Mouse (Mus musculus): ENCODE measurements around the gene Zscan22. TPM values are rescaled to one million over a fixed set of nuclear protein-coding genes. Genes with fewer than 3 reads are reported as not detected.
"Not testable (repeated sequence)": the region's sequence is repeated elsewhere in the genome, so short reads cannot be mapped to it uniquely, and the experiment has no call there.

Gene Zscan22
- 8.4 and 8.5 TPM in 2 replicates for polyA plus RNA-seq (2012; rRNA removed)

GRCm38 (mm10) chr7:12897655-12898410, at the start of gene Zscan22:
TSS of gene Zscan22 (plus strand) at chr7:12897815.
- peak; percentile 91 for DNase-seq
- H3K4me3 ChIP-seq (replicated peaks; ENCODE audit: extremely low read depth, low read depth, low read length): peak within 1 kb of the TSS; percentile 87
- WGBS: 4% methylated on average over 36 of the region's 36 CpGs
- no peak for TF ChIP-seq CTCF (IDR thresholded peaks at IDR 0.05; ENCODE audit: insufficient read depth, low read length)
- peak; percentile 67; the same call in 1 of the 2 replicates for TF ChIP-seq POLR2A (IDR thresholded peaks at IDR 0.05; ENCODE audit: borderline replicate concordance, extremely low read depth, low read depth, low read length)
- H3K4me1 ChIP-seq (ENCODE audit: control insufficient read depth, insufficient read depth, low read length): no peaks in the 10 kb centered on the region; the same call in 1 of the 2 replicates

GRCm38 (mm10) chr7:12874301-12874700, 23.3 kb upstream of the Zscan22 start:
- Histone ChIP-seq H3K4me3 (replicated peaks; ENCODE audit: extremely low read depth, low read depth, low read length) (no peak overlapping the region), H3K4me1 (ENCODE audit: control insufficient read depth, insufficient read depth, low read length) (no peaks in the 10 kb centered on the region)
- WGBS: 12% methylated on average over 3 of the region's 3 CpGs
- no peak for DNase-seq
- TF ChIP-seq POLR2A (IDR thresholded peaks at IDR 0.05; ENCODE audit: borderline replicate concordance, extremely low read depth, low read depth, low read length): no peak
- TF ChIP-seq CTCF (IDR thresholded peaks at IDR 0.05; ENCODE audit: insufficient read depth, low read length): no peak

- no peak for TF ChIP-seq CTCF (IDR thresholded peaks at IDR 0.05; ENCODE audit: insufficient read depth, low read length)
- no peak for TF ChIP-seq POLR2A (IDR thresholded peaks at IDR 0.05; ENCODE audit: borderline replicate concordance, extremely low read depth, low read depth, low read length)
- Histone ChIP-seq H3K4me1 (ENCODE audit: control insufficient read depth, insufficient read depth, low read length) (peaks cover 8% of the 10 kb centered on the region), H3K4me3 (replicated peaks; ENCODE audit: extremely low read depth, low read depth, low read length) (no peak overlapping the region)
- no peak for DNase-seq
Measured at GRCm38 (mm10) chr7:12880036-12880435, 17.6 kb upstream of the Zscan22 start.

- not testable (repeated sequence) for H3K4me1 ChIP-seq (ENCODE audit: control insufficient read depth, insufficient read depth, low read length)
- 38% methylated on average over 8 of the region's 8 CpGs for WGBS
Measured at GRCm38 (mm10) chr7:12880497-12880896, 17.1 kb upstream of the Zscan22 start.

GRCm38 (mm10) chr7:12880911-12881660, 16.5 kb upstream of the Zscan22 start, which contains the start of gene Zfp128:
TSS of gene Zfp128 (plus strand) at chr7:12881177.
- TF ChIP-seq CTCF (IDR thresholded peaks at IDR 0.05; ENCODE audit: insufficient read depth, low read length): no peak
- TF ChIP-seq POLR2A (IDR thresholded peaks at IDR 0.05; ENCODE audit: borderline replicate concordance, extremely low read depth, low read depth, low read length): peak; percentile 67; the same call in 1 of the 2 replicates
- peak within 1 kb of the TSS; percentile 84 for H3K4me3 ChIP-seq (replicated peaks; ENCODE audit: extremely low read depth, low read depth, low read length)
- WGBS: under 1% methylated on average over 35 of the region's 35 CpGs
- DNase-seq: peak; percentile 93
- peaks cover 8% of the 10 kb centered on the region for H3K4me1 ChIP-seq (ENCODE audit: control insufficient read depth, insufficient read depth, low read length)

More at GRCm38 (mm10) chr7:12880497-12880896, 17.1 kb upstream of the Zscan22 start:
- DNase-seq: not testable (repeated sequence)
- peak overlapping the region; percentile 62 for H3K4me3 ChIP-seq (replicated peaks; ENCODE audit: extremely low read depth, low read depth, low read length)

GRCm38 (mm10) chr7:12886563-12887266, 10.9 kb upstream of the Zscan22 start:
- H3K4me1 ChIP-seq (ENCODE audit: control insufficient read depth, insufficient read depth, low read length): peaks cover 2% of the 10 kb centered on the region; the same call in 1 of the 2 replicates
- TF ChIP-seq CTCF (IDR thresholded peaks at IDR 0.05; ENCODE audit: insufficient read depth, low read length) (no peak), POLR2A (IDR thresholded peaks at IDR 0.05; ENCODE audit: borderline replicate concordance, extremely low read depth, low read depth, low read length) (no peak)
- no peak overlapping the region for H3K4me3 ChIP-seq (replicated peaks; ENCODE audit: extremely low read depth, low read depth, low read length)
- WGBS: 89% methylated on average over 12 of the region's 12 CpGs
- DNase-seq: no peak

GRCm38 (mm10) chr7:12887585-12887984, 10.0 kb upstream of the Zscan22 start:
- 96% methylated on average over 5 of the region's 5 CpGs for WGBS
- Histone ChIP-seq H3K4me1 (ENCODE audit: control insufficient read depth, insufficient read depth, low read length) (no peaks in the 10 kb centered on the region), H3K4me3 (replicated peaks; ENCODE audit: extremely low read depth, low read depth, low read length) (no peak overlapping the region)
- TF ChIP-seq CTCF (IDR thresholded peaks at IDR 0.05; ENCODE audit: insufficient read depth, low read length): no peak
- no peak for TF ChIP-seq POLR2A (IDR thresholded peaks at IDR 0.05; ENCODE audit: borderline replicate concordance, extremely low read depth, low read depth, low read length)
- DNase-seq: no peak

- 88% methylated on average over 14 of the region's 14 CpGs for WGBS
- DNase-seq: no peak
- no peak for TF ChIP-seq CTCF (IDR thresholded peaks at IDR 0.05; ENCODE audit: insufficient read depth, low read length)
- TF ChIP-seq POLR2A (IDR thresholded peaks at IDR 0.05; ENCODE audit: borderline replicate concordance, extremely low read depth, low read depth, low read length): no peak
- no peaks in the 10 kb centered on the region for H3K4me1 ChIP-seq (ENCODE audit: control insufficient read depth, insufficient read depth, low read length)
- H3K4me3 ChIP-seq (replicated peaks; ENCODE audit: extremely low read depth, low read depth, low read length): no peak overlapping the region
Measured at GRCm38 (mm10) chr7:12890928-12891327, 6.7 kb upstream of the Zscan22 start.

- TF ChIP-seq CTCF (IDR thresholded peaks at IDR 0.05; ENCODE audit: insufficient read depth, low read length) (no peak), POLR2A (IDR thresholded peaks at IDR 0.05; ENCODE audit: borderline replicate concordance, extremely low read depth, low read depth, low read length) (no peak)
- 72% methylated on average over 1 of the region's 1 CpGs for WGBS
- H3K4me1 ChIP-seq (ENCODE audit: control insufficient read depth, insufficient read depth, low read length): no peaks in the 10 kb centered on the region
- no peak for DNase-seq
- no peak overlapping the region for H3K4me3 ChIP-seq (replicated peaks; ENCODE audit: extremely low read depth, low read depth, low read length)
Measured at GRCm38 (mm10) chr7:12891334-12891733, 6.3 kb upstream of the Zscan22 start.
